Mouse (Mus musculus) heart, postnatal 0 days (tissue): Measurements from ENCODE around the gene Gm17482.

Experiments
- CTCF ChIP-seq: IDR thresholded peaks from 2 replicates; pipeline ENCODE4 v1.5.1; 2016; ENCODE audit warnings: antibody characterized with exemption, control low read depth, low read depth
- EP300 ChIP-seq: IDR thresholded peaks from 2 replicates; pipeline ENCODE4 v1.6.1; 2016; ENCODE audit warnings: antibody characterized with exemption, low read depth

GRCm38 (mm10) chr6:115241131-115241699 is 14.1 kb downstream of the Gm17482 start:
- TF ChIP-seq CTCF, result no peak
- no peak for TF ChIP-seq EP300
